Mouse (Mus musculus) megakaryocyte-erythroid progenitor cell, adult 5-6 weeks (primary cell): ENCODE data around the gene Btk. TPM values are rescaled to one million over a fixed set of nuclear protein-coding genes. Genes with fewer than 3 reads are reported as not detected.

Source experiments
- ATAC-seq: replicated peaks from 2 replicates; pipeline ENCODE4 v1.8.0; 2016; ENCODE audit warnings: mild to moderate bottlenecking, inconsistent platforms; ENCODE audit not compliant: severe bottlenecking, poor library complexity, low FRiP score, low TSS enrichment
- total RNA-seq, 2 experiments: library from RNA; stranded (forward) in 1 of 2; stranded (reverse) in 1 of 2; fragments of 200-1000, 215-1000 nt in 1 of 2; fragments of >200 nt in 1 of 2; fragmentation: Nextera tagmentation in 1 of 2; gene quantifications; 2 replicates each; pipeline ENCODE4 v1.2.3; 2014 to 2017

The Btk gene
- total RNA-seq, 2 experiments from 2014 or later: 52.7 to 120 TPM

GRCm38 (mm10) chrX:134507977-134508376 is 75.4 kb downstream of the Btk start:
- ATAC-seq: no peak

- no peak for ATAC-seq
These were observed 82.7 kb downstream of the Btk start for GRCm38 (mm10) chrX:134500651-134501050.

Other genes starting within 250 kb of the Btk start
- gene Drp2, start 179.0 kb downstream of the Btk start, total RNA-seq (2014; fragmentation: Nextera tagmentation): 0.87 TPM in 1 of 2 replicates, not detected in the other
- 0.05 and 0.53 TPM in 2 replicates for gene Drp2, start 179.0 kb downstream of the Btk start, total RNA-seq (2017)
- not detected in 2 replicates for gene Taf7l, start 107.1 kb downstream of the Btk start, total RNA-seq (2014; fragmentation: Nextera tagmentation)
- not detected in 2 replicates for gene Taf7l, start 107.1 kb downstream of the Btk start, total RNA-seq (2017)
- gene Timm8a1, start 41.7 kb downstream of the Btk start, total RNA-seq (2014; fragmentation: Nextera tagmentation): 123 and 148 TPM in 2 replicates
- 214 and 241 TPM in 2 replicates for gene Timm8a1, start 41.7 kb downstream of the Btk start, total RNA-seq (2017)
- 2,126 and 2,307 TPM in 2 replicates for gene Rpl36a, start 2.1 kb upstream of the Btk start, total RNA-seq (2014; fragmentation: Nextera tagmentation)
- gene Rpl36a, start 2.1 kb upstream of the Btk start, total RNA-seq (2017): 7,427 and 9,426 TPM in 2 replicates
- 0.87 and 2.3 TPM in 2 replicates for gene Gla, start 17.6 kb upstream of the Btk start, total RNA-seq (2014; fragmentation: Nextera tagmentation)
- gene Gla, start 17.6 kb upstream of the Btk start, total RNA-seq (2017): 5.5 and 6.1 TPM in 2 replicates
- 77.3 and 79.5 TPM in 2 replicates for gene Hnrnph2, start 17.6 kb upstream of the Btk start, total RNA-seq (2014; fragmentation: Nextera tagmentation)
- gene Hnrnph2, start 17.6 kb upstream of the Btk start, total RNA-seq (2017): 145 and 188 TPM in 2 replicates
- 0.30 TPM in 1 of 2 replicates, not detected in the other for gene Armcx4, start 102.9 kb upstream of the Btk start, total RNA-seq (2014; fragmentation: Nextera tagmentation)
- gene Armcx4, start 102.9 kb upstream of the Btk start, total RNA-seq (2017): 0.05 and 0.34 TPM in 2 replicates
- 4.4 and 4.5 TPM in 2 replicates for gene Armcx1, start 134.4 kb upstream of the Btk start, total RNA-seq (2014; fragmentation: Nextera tagmentation)
- gene Armcx1, start 134.4 kb upstream of the Btk start, total RNA-seq (2017): 10.6 and 19.0 TPM in 2 replicates
- 5.5 and 11.5 TPM in 2 replicates for gene Armcx6, start 167.8 kb upstream of the Btk start, total RNA-seq (2014; fragmentation: Nextera tagmentation)
- gene Armcx6, start 167.8 kb upstream of the Btk start, total RNA-seq (2017): 5.4 and 11.2 TPM in 2 replicates
- 14.6 and 21.8 TPM in 2 replicates for gene Armcx3, start 173.0 kb upstream of the Btk start, total RNA-seq (2014; fragmentation: Nextera tagmentation)
- gene Armcx3, start 173.0 kb upstream of the Btk start, total RNA-seq (2017): 13.5 and 16.2 TPM in 2 replicates
- 10.5 and 13.6 TPM in 2 replicates for gene Armcx2, start 225.7 kb upstream of the Btk start, total RNA-seq (2014; fragmentation: Nextera tagmentation)
- 4.5 and 8.9 TPM in 2 replicates for gene Armcx2, start 225.7 kb upstream of the Btk start, total RNA-seq (2017)